Mouse (Mus musculus) kidney, adult 2 months (tissue): ENCODE measurements around the gene Srcin1. TPM values are rescaled to one million over a fixed set of nuclear protein-coding genes. Genes with fewer than 3 reads are reported as not detected.

Source experiments
- DNase-seq: peaks from one replicate; pipeline ENCODE4 v3.0.0; 2021
- H3K27ac ChIP-seq: fragments of 200-500 bp; 2 replicates; pipeline ENCODE4 v1.5.1; 2012; ENCODE audit warnings: low read depth, low read length, control low read depth, inconsistent platforms; ENCODE audit not compliant: insufficient read depth
- H3K27me3 ChIP-seq: fragments of 200-500 bp; replicated peaks from 2 replicates; pipeline ENCODE4 v1.6.1; 2012; ENCODE audit warnings: mild to moderate bottlenecking, moderate library complexity, low read length, inconsistent platforms; ENCODE audit not compliant: control insufficient read depth, insufficient read depth
- H3K36me3 ChIP-seq: fragments of 200-500 bp; 2 replicates; pipeline ENCODE4 v1.6.1; 2012; ENCODE audit warnings: mild to moderate bottlenecking, moderate library complexity, low read length, inconsistent platforms; ENCODE audit not compliant: control insufficient read depth, insufficient read depth
- H3K4me1 ChIP-seq: fragments of 200-500 bp; 2 replicates; pipeline ENCODE4 v1.6.1; 2011; ENCODE audit warnings: low read length; ENCODE audit not compliant: control insufficient read depth, insufficient read depth
- H3K4me3 ChIP-seq: fragments of 200-500 bp; 2 replicates; pipeline ENCODE4 v1.5.1; 2011; ENCODE audit warnings: mild to moderate bottlenecking, low read depth, low read length, control low read depth; ENCODE audit not compliant: insufficient read depth
- CTCF ChIP-seq: fragments of 200-500 bp; conservative IDR thresholded peaks from 2 replicates; pipeline ENCODE4 v1.5.1; 2011; ENCODE audit warnings: low read depth, mild to moderate bottlenecking, control low read depth, low read length, moderate library complexity, mixed read lengths; ENCODE audit not compliant: insufficient read depth, insufficient read length
- POLR2A ChIP-seq: fragments of 200-500 bp; IDR thresholded peaks from one replicate; pipeline ENCODE4 v1.6.1; 2011; ENCODE audit warnings: low read depth, low read length, control low read depth
- WGBS: fragments of 180-500 bp; shearing (Covaris S2); methylation state at CpG from one replicate; pipeline ENCODE4 v1.1.7; 2018; 5-methylcytosine and 5-hydroxymethylcytosine counted together
- polyA plus RNA-seq: library from polyadenylated mRNA; depleted of rRNA; stranded (reverse); fragments of >200 nt; gene quantifications from 2 replicates; pipeline ENCODE4 v1.2.3, GENCODE M21; 2012

Srcin1 gene
- polyA plus RNA-seq, 1 experiment: 13.0 TPM

GRCm38 (mm10) chr11:97513066-97513465, 62.9 kb downstream of the Srcin1 start:
- Histone ChIP-seq H3K27me3 (no peaks in the 10 kb centered on the region), H3K4me3 (no peak overlapping the region), H3K4me1 (no peaks in the 10 kb centered on the region), H3K36me3 (no peaks in the 10 kb centered on the region), H3K27ac (no peak overlapping the region)
- no peak for DNase-seq
- TF ChIP-seq POLR2A: no peak
- no peak for TF ChIP-seq CTCF
- WGBS: 91% methylated on average over 3 of the region's 3 CpGs

GRCm38 (mm10) chr11:97512511-97512910, 63.5 kb downstream of the Srcin1 start:
- no peaks in the 10 kb centered on the region for H3K4me1 ChIP-seq
- TF ChIP-seq CTCF (no peak), POLR2A (no peak)
- H3K36me3 ChIP-seq: no peaks in the 10 kb centered on the region
- WGBS: 54% methylated on average over 6 of the region's 6 CpGs
- peak; percentile 55 for DNase-seq
- H3K27me3 ChIP-seq: no peaks in the 10 kb centered on the region
- H3K4me3 ChIP-seq: no peak overlapping the region
- no peak overlapping the region for H3K27ac ChIP-seq

- H3K4me1 ChIP-seq: no peaks in the 10 kb centered on the region
- WGBS: 39% methylated on average over 13 of the region's 13 CpGs
- peak; percentile 73 for DNase-seq
- H3K4me3 ChIP-seq: no peak overlapping the region
- no peaks in the 10 kb centered on the region for H3K36me3 ChIP-seq
- H3K27me3 ChIP-seq: no peaks in the 10 kb centered on the region
- H3K27ac ChIP-seq: peak overlapping the region; percentile 45
- TF ChIP-seq POLR2A (no peak), CTCF (no peak)
Measured at GRCm38 (mm10) chr11:97511661-97512369, 64.2 kb downstream of the Srcin1 start.

GRCm38 (mm10) chr11:97510966-97511660, 64.9 kb downstream of the Srcin1 start:
- H3K27me3 ChIP-seq: no peaks in the 10 kb centered on the region
- peak; percentile 84 for TF ChIP-seq CTCF
- TF ChIP-seq POLR2A: no peak
- H3K4me1 ChIP-seq: no peaks in the 10 kb centered on the region
- DNase-seq: peak; percentile 75
- WGBS: 35% methylated on average over 10 of the region's 10 CpGs
- H3K36me3 ChIP-seq: no peaks in the 10 kb centered on the region
- peak overlapping the region; percentile 45 for H3K27ac ChIP-seq
- no peak overlapping the region for H3K4me3 ChIP-seq

- Histone ChIP-seq H3K4me3 (no peak overlapping the region), H3K27ac (no peak overlapping the region), H3K27me3 (no peaks in the 10 kb centered on the region), H3K4me1 (no peaks in the 10 kb centered on the region), H3K36me3 (no peaks in the 10 kb centered on the region)
- DNase-seq: no peak
- 71% methylated on average over 24 of the region's 24 CpGs for WGBS
- TF ChIP-seq CTCF (no peak), POLR2A (no peak)
Measured at GRCm38 (mm10) chr11:97509715-97510485, 66.1 kb downstream of the Srcin1 start.

- no peak for DNase-seq
- TF ChIP-seq POLR2A (no peak), CTCF (no peak)
- 39% methylated on average over 5 of the region's 5 CpGs for WGBS
Measured at GRCm38 (mm10) chr11:97509058-97509457, 66.9 kb downstream of the Srcin1 start.

GRCm38 (mm10) chr11:97508198-97508597, 67.8 kb downstream of the Srcin1 start:
- H3K36me3 ChIP-seq: no peaks in the 10 kb centered on the region
- H3K27me3 ChIP-seq: no peaks in the 10 kb centered on the region
- no peak for DNase-seq
- no peaks in the 10 kb centered on the region for H3K4me1 ChIP-seq
- no peak overlapping the region for H3K4me3 ChIP-seq
- no peak for TF ChIP-seq CTCF
- TF ChIP-seq POLR2A: no peak
- WGBS: 68% methylated on average over 3 of the region's 3 CpGs
- H3K27ac ChIP-seq: no peak overlapping the region

More at GRCm38 (mm10) chr11:97509058-97509457, 66.9 kb downstream of the Srcin1 start:
- Histone ChIP-seq H3K36me3 (no peaks in the 10 kb centered on the region), H3K4me3 (no peak overlapping the region), H3K27me3 (no peaks in the 10 kb centered on the region), H3K27ac (no peak overlapping the region), H3K4me1 (no peaks in the 10 kb centered on the region)
